Mouse (Mus musculus) neural tube, embryonic 14.5 days (tissue): ENCODE data around the gene Lrp4. TPM values are rescaled to one million over a fixed set of nuclear protein-coding genes. Genes with fewer than 3 reads are reported as not detected.

Experiments used
- ATAC-seq: fragments of 200-750 bp; cut with Nextera tagmentation; 2 replicates; pipeline ENCODE4 v1.8.0; 2017; ENCODE audit warnings: low read depth, mild to moderate bottlenecking, moderate TSS enrichment, moderate library complexity
- H3K27ac ChIP-seq: fragments of 300-500 bp; sonication (generic); 2 replicates; pipeline ENCODE4 v1.5.1; 2014; ENCODE audit warnings: low read depth, mild to moderate bottlenecking, control low read depth, low read length, moderate library complexity, mixed read lengths
- H3K27me3 ChIP-seq: fragments of 300-500 bp; sonication (generic); 2 replicates; pipeline ENCODE4 v1.6.1; 2014; ENCODE audit warnings: low read length; ENCODE audit not compliant: control insufficient read depth, insufficient read depth
- H3K36me3 ChIP-seq: fragments of 300-500 bp; sonication (generic); 2 replicates; pipeline ENCODE4 v1.6.1; 2014; ENCODE audit warnings: low read length, mixed read lengths; ENCODE audit not compliant: control insufficient read depth, insufficient read depth
- H3K4me1 ChIP-seq: fragments of 300-500 bp; sonication (generic); 2 replicates; pipeline ENCODE4 v1.6.1; 2014; ENCODE audit warnings: low read length; ENCODE audit not compliant: control insufficient read depth, insufficient read depth
- H3K4me2 ChIP-seq: fragments of 300-500 bp; sonication (generic); 2 replicates; pipeline ENCODE4 v1.6.1; 2014; ENCODE audit warnings: mild to moderate bottlenecking, low read depth, low read length, control low read depth
- H3K4me3 ChIP-seq: fragments of 300-500 bp; sonication (generic); 2 replicates; pipeline ENCODE4 v1.5.1; 2014; ENCODE audit warnings: low read depth, low read length, control low read depth, mixed read lengths
- H3K9ac ChIP-seq: fragments of 300-500 bp; sonication (generic); replicated peaks from 2 replicates; pipeline ENCODE4 v1.6.1; 2014; ENCODE audit warnings: low read depth, mild to moderate bottlenecking, control low read depth, low read length, mixed read lengths
- H3K9me3 ChIP-seq: fragments of 300-500 bp; sonication (generic); 2 replicates; pipeline ENCODE4 v1.6.1; 2016; ENCODE audit warnings: low read length; ENCODE audit not compliant: control insufficient read depth
- WGBS: fragments of 180-500 bp; shearing (Covaris S2); extraction: QIAGEN DNeasy Blood & Tissue Kit; methylation state at CpG from one replicate; pipeline ENCODE4 v1.1.7; 2014; 5-methylcytosine and 5-hydroxymethylcytosine counted together
- polyA plus RNA-seq: library from polyadenylated mRNA; unstranded; fragments of >200 nt; fragmentation: Nextera tagmentation; extraction: Ambion mirVana; gene quantifications from 2 replicates; pipeline ENCODE4 v1.2.1, GENCODE M21; 2014

Lrp4 gene
- polyA plus RNA-seq, 1 experiment from 2014 or later, result 7.2 TPM

- H3K27ac ChIP-seq, result no peak overlapping the region
- H3K36me3 ChIP-seq, result no peaks in the 10 kb centered on the region
- peak; percentile 89 for ATAC-seq
- H3K27me3 ChIP-seq, result no peaks in the 10 kb centered on the region
- H3K9me3 ChIP-seq, result no peaks in the 10 kb centered on the region
- no peaks in the 10 kb centered on the region; the same call in 1 of the 2 replicates for H3K4me1 ChIP-seq
- 4% methylated on average over 17 of the region's 17 CpGs for WGBS
- peak overlapping the region; percentile 32; the same call in 1 of the 2 replicates for H3K9ac ChIP-seq
- H3K4me2 ChIP-seq, result peak overlapping the region; percentile 42
- H3K4me3 ChIP-seq, result peak overlapping the region; percentile 27
Observed at GRCm38 (mm10) chr2:91537588-91538205, 80.4 kb downstream of the Lrp4 start.

Other genes with a start within 250 kb of the Lrp4 start
- 12.9 and 13.5 TPM in 2 replicates for gene Ddb2, start 220.5 kb upstream of the Lrp4 start, polyA plus RNA-seq
- gene Pacsin3, start 201.6 kb upstream of the Lrp4 start, polyA plus RNA-seq, result 11.7 and 13.1 TPM in 2 replicates
- gene Arfgap2, start 192.5 kb upstream of the Lrp4 start, polyA plus RNA-seq, result 52.9 and 68.8 TPM in 2 replicates
- 149 and 163 TPM in 2 replicates for gene 1110051M20Rik, start 12.8 kb upstream of the Lrp4 start, polyA plus RNA-seq
- gene Ckap5, start 69.3 kb downstream of the Lrp4 start, polyA plus RNA-seq, result 117 and 123 TPM in 2 replicates
- 0.36 and 0.39 TPM in 2 replicates for gene F2, start 178.9 kb downstream of the Lrp4 start, polyA plus RNA-seq
- 6.4 and 9.3 TPM in 2 replicates for gene Zfp408, start 192.3 kb downstream of the Lrp4 start, polyA plus RNA-seq
- gene Arhgap1, start 192.3 kb downstream of the Lrp4 start, polyA plus RNA-seq, result 85.9 and 89.3 TPM in 2 replicates